Mouse (Mus musculus) brain, embryonic 14.5 days (tissue): ENCODE measurements around the gene Defb10. TPM values are rescaled to one million over a fixed set of nuclear protein-coding genes. Genes with fewer than 3 reads are reported as not detected.
A peak's percentile ranks its signal among the peaks of the same experiment; 100 is the strongest.
"Not testable (repeated sequence)": the region's sequence is repeated elsewhere in the genome, so short reads cannot be mapped to it uniquely, and the experiment has no call there.

Experiments used
- DNase-seq: peaks from one replicate; pipeline ENCODE4 v3.0.0-alpha.2; 2011; ENCODE audit warnings: low read depth
- polyA plus RNA-seq: library from polyadenylated mRNA; depleted of rRNA; stranded (reverse); fragments of >200 nt; gene quantifications from 2 replicates; pipeline ENCODE4 v1.2.3, GENCODE M21; 2012; rRNA removed

The Defb10 gene
- not detected in 2 replicates for polyA plus RNA-seq

- peak; percentile 3 for DNase-seq
These were observed at the start of gene Defb10 for GRCm38 (mm10) chr8:21858586-21858985. Gene Defb10 (plus strand): TSS chr8:21858901.

GRCm38 (mm10) chr8:21885321-21885720 lies 26.6 kb downstream of the Defb10 start, which contains the start of gene Defb9:
Gene Defb9 (minus strand): TSS chr8:21885421.
- DNase-seq: not testable (repeated sequence)

- DNase-seq: peak; percentile 25
These were observed 47.6 kb downstream of the Defb10 start, which contains the start of gene Defb11 for GRCm38 (mm10) chr8:21906290-21906689. Gene Defb11 (minus strand): TSS chr8:21906412.

Other genes starting within 250 kb of the Defb10 start
- gene Defa26, start 240.7 kb upstream of the Defb10 start, polyA plus RNA-seq: not detected in 2 replicates
- not detected in 2 replicates for gene Defa17, start 203.1 kb upstream of the Defb10 start, polyA plus RNA-seq
- not detected in 2 replicates for gene Defa34, start 193.1 kb upstream of the Defb10 start, polyA plus RNA-seq
- not detected in 2 replicates for gene AY761184, start 155.3 kb upstream of the Defb10 start, polyA plus RNA-seq
- not detected in 2 replicates for gene Defa24, start 124.4 kb upstream of the Defb10 start, polyA plus RNA-seq
- gene Defb50, start 35.4 kb upstream of the Defb10 start, polyA plus RNA-seq: not detected in 2 replicates
- gene Defb2, start 19.0 kb upstream of the Defb10 start, polyA plus RNA-seq: not detected in 2 replicates
- not detected in 2 replicates for gene Defb9, start 26.5 kb downstream of the Defb10 start, polyA plus RNA-seq
- gene Defb11, start 47.5 kb downstream of the Defb10 start, polyA plus RNA-seq: 9.1 and 15.4 TPM in 2 replicates
- not detected in 2 replicates for gene Defb15, start 73.8 kb downstream of the Defb10 start, polyA plus RNA-seq
- not detected in 2 replicates for gene Defb35, start 79.5 kb downstream of the Defb10 start, polyA plus RNA-seq
- not detected in 2 replicates for gene Defb13, start 87.9 kb downstream of the Defb10 start, polyA plus RNA-seq
- not detected in 2 replicates for gene Fam90a1a, start 99.8 kb downstream of the Defb10 start, polyA plus RNA-seq
- gene Ccdc70, start 110.9 kb downstream of the Defb10 start, polyA plus RNA-seq: not detected in 2 replicates
- 2.1 and 2.5 TPM in 2 replicates for gene Atp7b, start 201.4 kb downstream of the Defb10 start, polyA plus RNA-seq
- 10.0 and 14.8 TPM in 2 replicates for gene Alg11, start 201.8 kb downstream of the Defb10 start, polyA plus RNA-seq